Mouse (Mus musculus): ENCODE data around the gene Noto.
"Not testable (repeated sequence)": the region's sequence is repeated elsewhere in the genome, so short reads cannot be mapped to it uniquely, and the experiment has no call there.

The Noto gene

DNA sequence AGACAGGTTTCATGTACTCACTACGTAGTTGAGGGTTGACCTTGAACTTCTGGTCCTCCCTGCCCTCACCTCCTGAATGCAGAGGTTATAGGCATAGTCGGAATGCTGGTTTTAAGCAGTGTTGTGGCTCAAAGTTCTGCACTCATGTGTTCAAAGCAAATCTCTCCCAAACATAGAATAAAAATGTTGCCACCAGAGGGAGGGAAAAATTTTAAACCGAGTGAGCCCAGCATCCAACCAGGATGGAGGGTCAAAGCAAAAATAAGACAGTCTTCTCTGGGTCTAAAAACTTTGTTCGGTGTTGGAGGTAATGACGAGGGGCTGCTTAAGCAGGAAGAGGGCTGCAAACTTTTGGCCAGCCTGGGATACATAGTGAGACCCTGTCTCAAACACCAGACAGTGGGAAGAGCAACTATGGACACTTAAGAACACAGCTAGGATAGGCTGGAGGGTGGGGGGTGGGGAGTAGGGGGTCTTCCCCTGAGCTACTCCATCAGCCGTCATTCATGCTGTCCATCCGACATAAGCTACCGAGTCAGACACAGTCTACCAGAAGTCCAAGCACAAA lies 7.7 kb downstream of the Noto start:
- DNase-seq (ENCODE audit: inconsistent ontology term): no peak

DNA sequence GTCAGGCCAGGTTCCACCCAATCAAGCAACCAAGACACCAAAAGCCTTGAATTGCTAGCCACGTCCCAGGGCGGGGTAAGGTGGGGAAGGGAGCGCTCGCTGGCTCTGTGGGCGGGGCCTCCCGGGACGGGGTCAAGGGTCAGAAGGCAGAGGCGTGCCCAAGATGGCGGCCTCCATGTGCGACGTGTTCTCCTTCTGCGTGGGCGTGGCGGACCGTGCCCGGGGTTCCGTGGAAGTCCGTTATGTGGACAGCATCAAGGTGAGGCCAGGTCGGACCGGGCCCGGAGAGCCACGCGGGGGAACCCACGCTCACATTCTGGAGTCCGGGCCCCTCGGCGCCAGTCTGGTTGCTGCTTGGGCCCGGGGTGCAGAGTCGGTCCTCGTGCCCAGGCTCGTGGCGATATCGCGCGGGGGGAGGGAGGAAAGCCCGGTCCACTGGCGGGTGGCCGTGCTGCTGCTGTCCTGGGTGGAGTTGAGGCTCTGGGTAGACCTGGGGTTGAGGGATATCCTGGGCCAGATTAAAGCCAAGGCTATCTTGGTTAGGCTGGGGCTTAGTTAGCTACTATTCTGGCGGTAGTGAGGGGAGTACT lies 8.3 kb downstream of the Noto start, which contains the start of gene Smyd5:
Smyd5 (plus strand) TSS at position 148 of the 590 bp plus-strand sequence.
- DNase-seq (ENCODE audit: inconsistent ontology term): peak; percentile 73

DNA sequence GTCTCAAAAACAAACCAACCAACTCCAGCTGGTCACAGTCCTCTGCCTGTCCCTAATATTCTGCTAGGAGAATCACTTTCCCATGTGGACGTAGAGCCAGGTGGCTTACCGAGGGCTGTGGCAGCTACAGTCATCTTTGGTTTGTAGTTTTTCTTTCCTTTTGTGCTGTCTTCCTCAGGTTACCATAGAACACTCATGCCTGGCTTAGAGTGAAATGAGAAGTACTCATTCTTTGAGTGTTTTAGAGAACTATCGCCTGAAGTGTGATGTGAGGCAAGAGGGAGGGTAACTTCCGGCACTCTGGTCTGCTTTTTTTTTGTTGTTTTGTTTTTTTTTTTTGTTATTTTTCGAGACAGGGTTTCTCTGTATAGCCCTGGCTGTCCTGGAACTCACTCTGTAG lies 10.2 kb downstream of the Noto start:
- DNase-seq (ENCODE audit: inconsistent ontology term): no peak

DNA sequence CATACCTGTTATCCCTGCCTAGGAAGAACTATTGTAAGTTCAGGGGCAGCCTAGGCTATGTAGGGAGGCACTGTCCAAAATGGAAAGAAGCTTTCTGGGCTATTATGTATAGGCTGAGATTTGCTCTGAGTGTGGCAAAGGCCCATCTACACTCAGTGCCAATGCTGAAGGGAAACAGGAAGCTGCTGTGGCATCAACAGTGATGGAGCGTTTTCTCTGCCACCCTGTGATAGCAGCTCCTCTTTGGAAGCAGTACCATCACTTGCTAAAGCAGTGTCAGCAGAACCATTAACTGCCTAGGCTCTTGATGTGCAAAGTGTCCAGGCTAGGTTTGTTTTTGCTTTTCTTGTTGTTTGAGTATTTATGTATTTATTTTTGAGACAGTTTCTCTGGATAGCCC lies 12.5 kb downstream of the Noto start:
- DNase-seq (ENCODE audit: inconsistent ontology term): no peak

- DNase-seq (ENCODE audit: inconsistent ontology term): peak; percentile 7
These were observed 12.9 kb downstream of the Noto start for GRCm38 (mm10) chr6:85436631-85437030.

DNA sequence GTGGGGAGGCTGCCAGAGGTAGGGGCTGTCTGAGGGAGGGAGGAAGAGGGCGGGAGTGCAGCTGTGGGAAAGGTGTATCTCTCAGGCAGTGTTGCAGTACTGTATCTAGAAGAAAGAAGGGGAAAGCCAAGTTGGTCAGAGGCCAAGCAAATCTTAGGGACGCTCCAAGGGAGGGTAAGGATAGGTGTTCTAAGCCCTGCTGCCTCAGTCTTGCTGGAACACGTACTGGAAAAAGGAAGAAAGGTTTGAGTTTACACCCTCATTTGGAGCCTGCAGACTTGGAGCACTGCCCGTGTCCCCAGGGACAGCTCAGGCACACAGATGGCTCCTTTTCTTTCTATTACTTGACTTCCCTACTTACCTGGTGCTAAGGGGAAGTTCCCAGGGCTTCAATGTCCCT lies 17.5 kb downstream of the Noto start:
- DNase-seq (ENCODE audit: inconsistent ontology term): no peak

GRCm38 (mm10) chr6:85443488-85444233 lies 20.0 kb downstream of the Noto start:
- no peak for DNase-seq (ENCODE audit: inconsistent ontology term)

DNA sequence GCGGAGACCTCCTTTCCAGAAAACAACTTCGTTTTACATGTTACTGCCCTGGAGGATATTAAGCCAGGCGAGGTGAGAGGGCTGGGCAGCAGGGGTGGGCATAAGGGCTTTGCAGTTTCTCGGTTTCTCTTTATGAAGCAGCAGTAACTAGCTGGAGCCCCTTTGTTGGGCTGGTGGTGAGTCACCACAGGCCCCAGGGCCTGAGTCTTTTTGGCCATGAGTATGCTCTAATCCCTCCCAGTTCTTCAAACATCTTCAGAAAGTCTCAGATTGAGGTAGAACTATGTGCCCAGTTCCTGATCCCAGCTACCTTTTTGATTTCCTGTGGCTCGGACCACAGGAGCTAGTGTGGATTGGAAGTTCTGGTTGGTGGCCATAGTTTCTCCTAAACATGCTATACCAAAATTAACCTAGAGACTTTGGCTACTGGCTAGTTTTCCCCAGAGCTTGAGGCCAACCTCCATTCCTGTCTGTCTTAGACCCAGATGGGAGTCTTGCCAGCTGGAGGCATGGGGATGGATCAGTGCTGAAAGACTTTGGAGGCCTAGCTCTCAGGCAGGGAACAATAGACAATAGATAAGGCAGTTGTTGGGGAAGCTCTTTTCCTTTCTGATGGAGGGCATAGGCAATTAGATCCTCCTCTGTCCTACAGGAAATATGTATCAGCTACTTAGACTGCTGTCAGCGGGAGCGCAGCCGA lies 20.7 kb downstream of the Noto start:
- DNase-seq (ENCODE audit: inconsistent ontology term): peak; percentile 58

DNA sequence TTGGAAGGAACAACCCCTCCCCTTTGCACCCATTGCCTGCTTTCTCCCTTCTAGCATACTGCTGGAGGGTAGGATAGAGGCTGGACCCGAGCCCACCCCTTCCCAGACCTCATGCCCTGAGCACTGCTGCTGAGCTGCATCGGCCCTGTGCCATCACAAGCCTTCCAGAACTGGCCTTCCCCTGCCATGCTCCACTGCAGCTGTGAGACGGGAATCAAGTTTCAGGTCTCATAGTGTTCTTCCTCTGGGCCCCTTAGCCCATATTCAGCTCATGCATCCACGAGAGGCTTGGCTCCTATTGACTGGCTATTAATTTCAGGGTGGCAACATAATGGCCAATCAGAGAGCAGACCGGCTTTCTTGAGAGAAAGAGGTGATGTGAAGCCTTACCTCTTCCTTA lies 21.6 kb downstream of the Noto start:
- no peak for DNase-seq (ENCODE audit: inconsistent ontology term)

DNA sequence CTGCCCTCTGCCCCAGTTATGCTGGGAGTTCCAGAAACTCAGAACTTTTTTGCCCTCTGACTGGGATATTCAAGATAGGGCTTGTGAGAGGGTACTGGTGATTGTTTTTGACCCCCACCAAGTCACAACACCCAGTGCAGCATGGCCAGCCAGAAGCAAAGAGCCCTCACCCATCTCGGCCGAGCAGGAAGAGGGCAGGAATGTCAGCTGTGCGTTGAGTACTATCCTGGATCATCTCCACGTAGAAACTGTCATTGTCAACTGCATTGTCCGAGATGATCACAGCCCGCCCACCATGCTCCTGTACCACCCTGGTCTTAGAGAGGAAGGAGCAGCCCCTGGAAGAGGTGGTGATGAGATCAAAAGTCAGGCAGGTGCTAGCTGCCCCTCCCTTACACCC lies 23.7 kb downstream of the Noto start:
- no peak for DNase-seq (ENCODE audit: inconsistent ontology term)

- not testable (repeated sequence) for DNase-seq (ENCODE audit: inconsistent ontology term)
These were observed 26.5 kb downstream of the Noto start for GRCm38 (mm10) chr6:85450140-85450539.

DNA sequence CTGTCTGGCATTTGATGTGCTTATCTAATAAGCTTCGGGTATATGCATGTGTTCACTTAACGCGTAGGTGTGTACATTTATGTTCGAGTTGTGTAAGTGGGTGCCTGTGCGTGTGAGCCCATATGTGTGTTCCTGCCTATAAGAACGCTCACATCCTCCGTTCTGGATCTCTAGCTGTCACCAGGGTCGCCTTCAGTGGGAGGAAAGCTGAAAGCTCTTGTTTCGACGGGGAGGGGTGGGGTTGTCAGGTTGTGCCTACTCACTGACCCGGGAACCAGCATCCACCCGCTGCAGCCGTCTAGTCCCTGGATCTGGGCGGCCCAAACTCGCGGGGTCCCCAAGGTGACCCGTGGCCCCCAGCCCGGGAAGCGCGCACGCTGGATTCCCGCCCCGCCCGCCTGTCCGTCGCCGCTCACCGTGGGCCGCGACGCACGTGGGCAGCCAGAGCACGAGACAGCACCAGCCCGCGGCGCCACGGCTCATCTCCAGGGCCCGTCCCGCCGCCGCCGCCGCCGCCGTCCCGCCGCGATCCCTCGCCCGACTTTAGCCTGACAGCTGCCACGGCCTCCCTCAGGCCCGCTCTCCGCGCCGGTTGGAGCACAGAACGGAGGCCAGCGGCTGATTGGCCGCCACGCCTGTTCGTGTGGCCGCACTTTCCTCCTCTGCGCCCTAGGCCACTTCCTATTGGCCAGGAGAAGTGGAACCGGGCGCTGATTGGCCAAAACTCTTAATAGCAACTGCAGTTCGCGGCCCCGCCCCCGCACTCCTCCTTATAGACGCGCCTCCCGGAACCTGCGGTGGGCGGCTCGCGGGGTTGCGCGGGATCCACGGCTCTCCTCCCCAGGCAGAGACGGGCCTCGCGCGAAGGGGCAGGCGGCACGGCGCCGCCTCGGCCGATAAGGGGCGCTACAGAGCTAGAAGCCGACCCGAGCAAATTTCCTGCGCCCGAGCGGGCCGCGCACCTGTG lies 27.3 kb downstream of the Noto start, which contains the start of gene Cct7:
Cct7 (plus strand) TSS at position 818 of the 967 bp plus-strand sequence.
- peak; percentile 100 for DNase-seq (ENCODE audit: inconsistent ontology term)

DNA sequence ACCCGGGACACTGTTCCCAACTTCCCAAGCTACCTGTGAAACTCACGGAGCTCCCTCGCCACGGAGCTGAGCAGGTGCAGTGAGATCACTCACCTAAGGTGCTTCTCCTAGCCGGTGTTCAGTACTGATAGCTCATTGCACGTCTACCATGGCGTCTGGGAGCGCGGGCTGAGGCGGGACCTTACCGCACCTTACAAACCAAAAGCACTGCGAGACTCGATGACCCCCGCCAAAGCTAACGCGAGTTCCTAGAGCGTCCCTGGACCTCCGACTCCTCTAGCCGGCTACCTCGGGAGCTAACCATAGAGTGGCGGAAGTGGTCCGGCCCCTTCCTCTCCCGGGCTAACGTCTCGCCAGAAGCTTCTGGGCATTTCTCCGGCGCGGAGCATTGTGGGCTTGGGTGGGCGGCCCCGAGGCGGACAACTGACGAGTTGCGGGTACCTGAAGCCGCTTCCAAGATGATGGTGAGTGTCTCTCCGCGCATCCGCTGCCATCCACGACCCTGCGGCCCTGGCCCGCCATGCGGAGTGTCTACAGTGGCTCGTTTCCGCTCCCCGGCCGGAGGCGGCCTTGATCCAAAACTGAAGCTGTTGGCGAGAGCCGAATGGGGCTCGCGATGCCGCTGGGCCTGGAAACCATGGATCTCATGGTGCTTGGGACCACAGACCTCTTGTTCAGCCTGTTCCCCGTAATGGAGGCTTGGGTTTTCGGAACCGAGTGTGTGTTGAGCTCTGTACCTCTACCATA lies 28.2 kb downstream of the Noto start, which contains the start of gene Pradc1:
Pradc1 (minus strand) TSS at position 307 of the 747 bp plus-strand sequence.
- DNase-seq (ENCODE audit: inconsistent ontology term): peak; percentile 98

- DNase-seq (ENCODE audit: inconsistent ontology term): no peak
These were observed 28.7 kb downstream of the Noto start for GRCm38 (mm10) chr6:85452411-85452665.

DNA sequence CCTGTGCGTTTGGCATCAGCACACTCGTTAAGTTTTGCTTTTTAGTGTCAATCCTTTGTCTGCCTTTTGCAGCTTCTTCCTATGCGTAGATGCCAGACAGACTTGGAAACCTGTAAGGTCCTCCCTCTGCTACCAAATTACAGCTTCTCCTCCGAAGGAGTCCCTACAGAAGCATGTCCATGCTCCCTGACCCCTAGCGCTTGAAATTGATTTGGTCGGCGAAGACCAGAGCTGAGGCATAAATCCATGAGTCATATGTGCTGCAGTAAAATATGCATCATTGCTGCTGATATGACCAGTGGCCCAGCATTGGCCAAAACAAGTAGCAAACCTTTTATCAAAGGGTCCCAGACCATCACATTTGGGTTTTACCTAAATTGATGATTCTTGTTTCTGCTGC lies 29.1 kb downstream of the Noto start:
- peak; percentile 34 for DNase-seq (ENCODE audit: inconsistent ontology term)

- DNase-seq (ENCODE audit: inconsistent ontology term): no peak
These were observed 35.9 kb downstream of the Noto start for GRCm38 (mm10) chr6:85459621-85460020.

GRCm38 (mm10) chr6:85465381-85465780 lies 41.7 kb downstream of the Noto start:
- DNase-seq (ENCODE audit: inconsistent ontology term): no peak

DNA sequence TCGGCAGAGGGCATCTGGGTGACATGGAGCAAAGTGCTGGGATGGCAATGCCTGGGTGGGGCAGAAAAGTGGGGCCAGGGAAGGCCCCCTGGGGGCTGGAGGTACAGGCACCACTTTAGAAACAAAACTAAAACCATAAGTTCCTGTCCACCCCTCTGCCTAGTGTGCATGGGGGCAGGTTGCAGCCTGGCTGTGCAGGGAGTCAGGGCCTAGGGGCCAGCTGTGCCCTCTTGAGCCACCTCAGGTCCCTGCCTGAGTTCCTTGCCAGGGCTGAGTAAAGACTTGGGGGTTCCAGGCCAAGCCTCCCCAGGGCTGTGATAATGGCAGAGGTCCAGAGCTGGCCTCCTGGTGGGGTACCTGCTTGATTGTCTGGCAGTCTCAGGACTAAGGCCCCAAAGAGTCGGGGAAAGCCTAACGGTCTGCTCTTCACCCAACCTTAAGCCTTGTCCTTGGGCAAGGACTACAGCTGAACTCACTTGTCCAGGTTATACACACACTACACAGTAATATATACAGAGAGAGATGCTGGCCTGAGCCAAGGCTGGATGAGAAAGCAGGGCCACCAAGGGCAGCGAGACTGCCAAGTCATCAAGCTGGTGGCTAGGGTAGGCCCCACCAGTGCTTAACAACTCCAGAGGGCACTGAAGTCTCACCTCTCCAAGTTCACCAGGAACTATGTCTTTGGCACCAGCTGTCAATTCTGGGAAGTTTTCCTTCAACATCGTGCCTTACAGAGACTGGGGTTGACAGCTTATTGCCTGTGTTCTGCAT lies 46.2 kb downstream of the Noto start:
- no peak for DNase-seq (ENCODE audit: inconsistent ontology term)

GRCm38 (mm10) chr6:85471962-85472361 lies 48.3 kb downstream of the Noto start:
- no peak for DNase-seq (ENCODE audit: inconsistent ontology term)

DNA sequence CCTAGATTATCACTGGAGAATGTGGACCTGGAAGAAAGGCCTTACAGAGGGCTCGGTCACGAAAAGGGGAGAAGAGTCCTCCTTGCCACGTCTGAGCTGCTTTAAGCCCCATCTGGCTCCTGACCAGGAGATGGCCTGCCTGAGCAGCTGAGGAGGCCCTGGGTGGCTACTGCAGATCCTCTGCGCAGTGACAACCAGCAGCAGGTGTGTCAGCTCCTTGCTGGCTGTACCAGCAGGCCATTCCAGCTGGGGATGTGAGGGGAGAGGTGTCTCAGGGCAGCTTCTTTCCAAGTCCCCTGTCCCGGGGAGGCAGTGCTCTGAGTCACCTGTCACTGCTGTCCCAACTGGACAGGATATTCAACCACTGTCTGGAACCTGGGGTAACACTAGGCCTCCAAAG lies 48.9 kb downstream of the Noto start:
- DNase-seq (ENCODE audit: inconsistent ontology term): no peak

All from Muller cell, postnatal 12 days (primary cell).